27 mouse cellular contexts compared by ENCODE assay signal in the genomic region with DNA sequence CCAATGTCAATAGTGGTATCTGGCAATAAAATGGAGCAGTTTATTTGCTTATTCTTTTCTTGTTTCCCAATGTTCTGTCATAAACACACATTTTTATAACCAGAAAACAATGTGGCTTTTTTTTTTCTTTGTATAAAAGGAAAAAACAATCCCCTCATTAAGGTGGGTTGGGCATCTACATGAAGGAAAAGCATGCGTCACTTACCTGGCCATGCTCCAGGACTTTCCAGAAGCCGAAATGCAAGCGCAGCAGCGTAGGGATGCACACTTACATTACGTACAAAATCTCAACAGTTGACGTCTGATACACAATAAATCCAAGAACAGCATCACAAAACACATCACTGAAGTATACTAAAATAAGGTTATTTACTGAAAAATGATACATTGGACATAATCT. TPM values are rescaled to one million over a fixed set of nuclear protein-coding genes. Genes with fewer than 3 reads are reported as not detected.
A peak's percentile ranks its signal among the peaks of the same experiment; 100 is the strongest.
DNase-seq lines count a peak whose midpoint lies in the region; ATAC-seq and TF ChIP-seq lines count a peak whose summit lies in the region.
"Had no signal": no experiment of that assay in that cellular context is flagged by ENCODE, and none has a peak within 500 bp of the region (broad histone marks: within the 10 kb centered on the region; RNA-seq: fewer than 3 reads in every experiment).

No protein-coding gene starts in this region.

- H3K36me3 ChIP-seq in kidney, adult 2 months (ENCODE audit: control insufficient read depth, insufficient read depth, low read length), result peaks cover 3% of the 10 kb centered on the region
- peaks cover 49% of the 10 kb centered on the region for H3K36me3 ChIP-seq in neural tube, embryonic 15.5 days
- H3K36me3 ChIP-seq: G1E had no signal

- ATAC-seq in neural tube, embryonic 15.5 days (ENCODE audit: low FRiP score), result no peak
- ATAC-seq: activated CD4-positive, CD25-positive, alpha-beta regulatory T cell, adult 4 months; CD4-positive, CD25-positive, alpha-beta regulatory T cell, adult 4 months; Patski had no signal

- WGBS in kidney, adult 2 months, result 73% methylated on average over 6 of the region's 6 CpGs
- WGBS in large intestine, adult 2 months, result 37% methylated on average over 6 of the region's 6 CpGs
- WGBS in neural tube, embryonic 15.5 days, result 96% methylated on average over 6 of the region's 6 CpGs

- no peak overlapping the region for H3K4me3 ChIP-seq in kidney, adult 2 months (ENCODE audit: insufficient read depth, low read depth, low read length)
- H3K4me3 ChIP-seq in neural tube, embryonic 15.5 days (replicated peaks), result no peak overlapping the region

- H3K9me3 ChIP-seq in neural tube, embryonic 15.5 days (replicated peaks), result no peaks in the 10 kb centered on the region
- H3K9me3 ChIP-seq: G1E had no signal

- no peak overlapping the region for H3K4me2 ChIP-seq in neural tube, embryonic 15.5 days

- DNase-seq in heart, adult 11 months, result peak; percentile 80
- DNase-seq in heart, postnatal 4 days, result no peak
- DNase-seq in kidney, adult 2 months, result peak; percentile 14
- DNase-seq in kidney, postnatal 4 days, result no peak
- peak; percentile 32 for DNase-seq in testis, postnatal 10 days (ENCODE audit: low spot score)
- DNase-seq in testis, postnatal 14 days (ENCODE audit: low spot score), result no peak
- peak; percentile 68 for DNase-seq in large intestine, adult 2 months (ENCODE audit: low read depth, low spot score)
- DNase-seq: adrenal gland, adult 2 months; adrenal gland, adult 8-10 months; adrenal gland, postnatal 10 days; adrenal gland, postnatal 14 days; adrenal gland, postnatal 25 days; adrenal gland, postnatal 36 days; B cell, adult 2 months; cerebellum, adult 11 months; cerebellum, adult 11-12 months had no signal

- H3K27ac ChIP-seq in kidney, adult 2 months (ENCODE audit: insufficient read depth, low read depth, low read length), result no peak overlapping the region
- H3K27ac ChIP-seq in neural tube, embryonic 15.5 days (replicated peaks), result no peak overlapping the region

- no peak for TF ChIP-seq POLR2A in kidney, adult 2 months (IDR thresholded peaks at IDR 0.05; ENCODE audit: low read depth, low read length)

- no peaks in the 10 kb centered on the region for H3K4me1 ChIP-seq in kidney, adult 2 months (ENCODE audit: control insufficient read depth, insufficient read depth, low read length)
- no peaks in the 10 kb centered on the region for H3K4me1 ChIP-seq in neural tube, embryonic 15.5 days

- no peak overlapping the region for H3K9ac ChIP-seq in neural tube, embryonic 15.5 days (replicated peaks)

- no peak for TF ChIP-seq CTCF in kidney, adult 2 months (conservative IDR thresholded peaks at IDR 0.05; ENCODE audit: insufficient read depth, insufficient read length, low read depth, low read length)

- H3K27me3 ChIP-seq in kidney, adult 2 months (replicated peaks; ENCODE audit: control insufficient read depth, insufficient read depth, low read length), result no peaks in the 10 kb centered on the region
- no peaks in the 10 kb centered on the region for H3K27me3 ChIP-seq in neural tube, embryonic 15.5 days (replicated peaks)
- H3K27me3 ChIP-seq: CH12.LX, Patski had no signal

RNA-seq across cellular contexts. Expression of a gene that starts 35.5 kb away (rescaled TPM):
- total RNA-seq in heart, postnatal 4 days (2021), result 10 to 100 TPM; 42.1 to 43.6 TPM
- 16.2 and 19.4 TPM in 2 replicates for polyA plus RNA-seq in kidney, adult 2 months (2012; rRNA removed)
- 3.7 and 6.0 TPM in 2 replicates for polyA plus RNA-seq in large intestine, adult 2 months (2012; rRNA removed)
- polyA plus RNA-seq in neural tube, embryonic 15.5 days (2015; fragmentation: Nextera tagmentation; extraction: Ambion mirVana), result 3.3 and 4.6 TPM in 2 replicates
- total RNA-seq: CH12.LX had no signal
- polyA plus RNA-seq: activated CD4-positive, CD25-positive, alpha-beta regulatory T cell, adult 4 months had no signal

RNA-seq across cellular contexts. Expression of a gene that starts 36.1 kb away (rescaled TPM):
- total RNA-seq in heart, postnatal 4 days (2021), result 1 to 10 TPM; 2.3 to 2.9 TPM
- polyA plus RNA-seq in kidney, adult 2 months (2012; rRNA removed), result 17.6 and 19.1 TPM in 2 replicates
- 14.2 and 21.6 TPM in 2 replicates for polyA plus RNA-seq in large intestine, adult 2 months (2012; rRNA removed)
- polyA plus RNA-seq in neural tube, embryonic 15.5 days (2015; fragmentation: Nextera tagmentation; extraction: Ambion mirVana), result 354 and 420 TPM in 2 replicates
- total RNA-seq: MEL had no signal
- polyA plus RNA-seq: activated CD4-positive, CD25-positive, alpha-beta regulatory T cell, adult 4 months; CD4-positive, CD25-positive, alpha-beta regulatory T cell, adult 4 months; G1E; Patski had no signal

RNA-seq across cellular contexts. Expression of a gene that starts 55.5 kb away (rescaled TPM):
- not detected for total RNA-seq in heart, postnatal 4 days (2021)
- 16.3 and 28.4 TPM in 2 replicates for polyA plus RNA-seq in kidney, adult 2 months (2012; rRNA removed)
- polyA plus RNA-seq in large intestine, adult 2 months (2012; rRNA removed), result not detected in 2 replicates
- polyA plus RNA-seq in neural tube, embryonic 15.5 days (2015; fragmentation: Nextera tagmentation; extraction: Ambion mirVana), result 0.72 TPM in 1 of 2 replicates, not detected in the other
- total RNA-seq: adrenal gland, adult 18-20 months; adrenal gland, adult 2 months; adrenal gland, adult 8-10 months; adrenal gland, postnatal 25 days; adrenal gland, postnatal 36 days; adrenal gland, postnatal 4 days; CH12.LX; G1E; MEL had no signal
- polyA plus RNA-seq: activated CD4-positive, CD25-positive, alpha-beta regulatory T cell, adult 4 months; adrenal gland, adult 2 months; brain, embryonic 14.5 days; C2C12; CD4-positive, CD25-positive, alpha-beta regulatory T cell, adult 4 months; G1E; Patski had no signal

Comparison
In these comparisons a context has a peak if more than half of its experiments do, and no peak if none do; other contexts are left out.
1. DNase-seq: peak in heart, adult 11 months (single experiment), kidney, adult 2 months (single experiment), testis, postnatal 10 days (single experiment) and large intestine, adult 2 months (single experiment); none in heart, postnatal 4 days (single experiment), kidney, postnatal 4 days (0 of 2) and testis, postnatal 14 days (single experiment).
2. RNA of a gene that starts 36.1 kb away (polyA plus RNA-seq): 354 to 420 TPM in neural tube, embryonic 15.5 days; 14.2 to 21.6 TPM in large intestine, adult 2 months and 17.6 to 19.1 TPM in kidney, adult 2 months; every median in the first group is over 10 times any median in the second.
3. RNA of a gene that starts 55.5 kb away (polyA plus RNA-seq): 16.3 to 28.4 TPM in kidney, adult 2 months; 0.72 TPM in neural tube, embryonic 15.5 days and not detected in large intestine, adult 2 months; every median in the first group is over 10 times any median in the second.